Mouse (Mus musculus) ovary, postnatal 36 days (tissue): ENCODE results near the gene Olfr1175-ps.

Experiments
- DNase-seq: peaks from one replicate; pipeline ENCODE4 v3.0.0; 2022; ENCODE audit warnings: low spot score, mixed read lengths

Gene Olfr1175-ps

GRCm38 (mm10) chr2:88327115-88327514, at the start of gene Olfr1175-ps:
Olfr1175-ps (minus strand) TSS chr2:88327215.
- no peak for DNase-seq

- DNase-seq: no peak
These were observed 29.3 kb upstream of the Olfr1175-ps start for GRCm38 (mm10) chr2:88356304-88356703.

GRCm38 (mm10) chr2:88346392-88346791, 19.4 kb upstream of the Olfr1175-ps start, which contains the start of gene Olfr1177-ps:
Olfr1177-ps (minus strand) TSS chr2:88346492.
- no peak for DNase-seq

- DNase-seq: no peak
These were observed 9.4 kb upstream of the Olfr1175-ps start, which contains the start of gene Olfr1176 for GRCm38 (mm10) chr2:88336421-88336820. Olfr1176 (plus strand) TSS chr2:88336721.

- no peak for DNase-seq
These were observed 12.0 kb downstream of the Olfr1175-ps start, which contains the start of gene Olfr1174-ps for GRCm38 (mm10) chr2:88315035-88315434. Olfr1174-ps (minus strand) TSS chr2:88315135.

GRCm38 (mm10) chr2:88279775-88280174, 47.2 kb downstream of the Olfr1175-ps start, which contains the start of gene Olfr1173:
Olfr1173 (minus strand) TSS chr2:88279875.
- DNase-seq: no peak
